Mouse (Mus musculus): ENCODE data around the gene Rnasek.

Rnasek gene

GRCm38 (mm10) chr11:70239541-70240279 lies at the start of gene Rnasek, which contains the start of gene Gm21988:
Gene Rnasek, minus strand, starts transcription at chr11:70239842.
Gene Gm21988, minus strand, starts transcription at chr11:70239830.
- DNase-seq (ENCODE audit: low spot score in 2 of 2): peak; percentile 76 to 81

DNA sequence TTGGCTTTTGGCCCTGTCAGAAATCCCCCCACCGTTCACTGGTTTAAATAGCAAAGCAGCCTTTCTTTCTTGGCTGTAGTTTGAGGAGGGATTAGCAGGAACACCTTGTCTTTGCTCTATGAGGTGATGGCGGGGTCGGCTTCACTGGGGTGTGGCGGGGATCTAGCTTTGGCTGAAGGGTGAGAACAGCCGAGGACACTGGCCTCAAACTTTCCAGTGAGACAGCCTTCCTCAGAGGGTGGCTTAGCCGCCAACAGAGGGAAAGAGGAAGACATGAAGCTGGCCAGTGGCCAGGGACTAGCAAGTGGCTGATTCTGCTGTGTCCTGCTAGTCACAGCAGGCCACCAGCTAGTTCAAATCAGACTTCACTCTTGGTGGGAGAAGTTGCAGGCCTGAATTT lies 49.6 kb upstream of the Rnasek start:
- DNase-seq (ENCODE audit: low spot score in 2 of 2): no peak

GRCm38 (mm10) chr11:70288102-70288501 lies 48.5 kb upstream of the Rnasek start:
- DNase-seq (ENCODE audit: low spot score in 2 of 2): peak in 1 of 2 experiments; percentile 75

- DNase-seq (ENCODE audit: low spot score in 2 of 2): no peak
Measured at GRCm38 (mm10) chr11:70285686-70286085, 46.0 kb upstream of the Rnasek start.

DNA sequence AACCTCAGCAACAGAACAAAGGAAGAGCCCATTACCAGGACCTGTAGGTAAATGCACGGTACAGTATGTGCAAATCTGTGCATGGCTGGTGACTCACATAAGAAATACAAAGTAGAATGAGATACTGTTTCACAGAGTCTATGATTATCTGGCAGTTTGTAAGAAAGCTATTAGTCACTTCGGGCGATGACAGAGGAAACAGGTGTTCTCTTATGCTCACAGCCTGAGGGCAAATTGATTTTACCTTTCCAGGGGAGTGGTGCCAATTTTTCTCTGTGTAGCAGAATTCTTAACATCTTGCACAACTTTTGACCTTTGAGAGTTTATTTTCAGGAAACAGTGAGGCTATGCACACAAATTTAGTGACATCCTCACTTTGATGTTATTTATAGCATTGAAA lies 45.1 kb upstream of the Rnasek start:
- DNase-seq (ENCODE audit: low spot score in 2 of 2): no peak

DNA sequence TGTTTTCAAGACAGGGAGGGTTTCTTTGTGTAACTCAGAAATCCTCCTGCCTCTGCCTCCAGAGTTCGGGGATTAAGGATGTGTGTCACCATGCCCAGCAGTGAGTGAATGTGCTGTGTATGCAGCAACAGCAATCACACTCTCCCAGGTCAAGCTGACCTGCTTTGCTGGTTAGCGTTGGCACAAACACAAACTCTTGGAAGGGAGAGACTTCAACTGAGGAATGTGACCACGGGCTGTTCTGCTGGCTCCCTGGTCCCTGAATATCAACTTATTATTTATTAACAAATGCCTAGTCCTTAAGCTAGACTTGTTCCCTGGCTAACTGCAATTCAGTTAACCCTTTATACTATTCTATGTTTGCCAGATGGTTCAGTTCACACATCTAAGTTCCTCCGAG lies 44.0 kb upstream of the Rnasek start:
- no peak for DNase-seq (ENCODE audit: low spot score in 2 of 2)

DNA sequence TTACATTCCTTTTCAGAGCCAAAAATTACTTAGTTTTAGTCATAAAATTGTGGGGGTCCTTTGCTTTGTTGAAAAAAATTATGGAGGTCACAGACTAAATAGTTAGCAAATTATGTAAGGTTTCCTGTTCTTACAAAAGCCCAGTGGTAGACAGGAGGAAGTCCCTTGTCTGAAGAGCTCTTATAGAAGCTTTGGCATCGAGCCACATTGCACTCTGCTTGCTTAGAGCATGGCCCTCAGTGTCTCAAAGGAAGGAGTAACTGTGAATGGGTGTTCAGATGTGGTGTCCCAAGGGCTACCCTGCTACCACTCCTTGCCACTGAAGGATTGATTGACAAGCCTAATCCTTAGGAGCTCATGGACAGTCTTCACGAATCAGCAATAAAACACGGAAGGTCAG lies 40.8 kb upstream of the Rnasek start:
- DNase-seq (ENCODE audit: low spot score in 2 of 2): no peak

DNA sequence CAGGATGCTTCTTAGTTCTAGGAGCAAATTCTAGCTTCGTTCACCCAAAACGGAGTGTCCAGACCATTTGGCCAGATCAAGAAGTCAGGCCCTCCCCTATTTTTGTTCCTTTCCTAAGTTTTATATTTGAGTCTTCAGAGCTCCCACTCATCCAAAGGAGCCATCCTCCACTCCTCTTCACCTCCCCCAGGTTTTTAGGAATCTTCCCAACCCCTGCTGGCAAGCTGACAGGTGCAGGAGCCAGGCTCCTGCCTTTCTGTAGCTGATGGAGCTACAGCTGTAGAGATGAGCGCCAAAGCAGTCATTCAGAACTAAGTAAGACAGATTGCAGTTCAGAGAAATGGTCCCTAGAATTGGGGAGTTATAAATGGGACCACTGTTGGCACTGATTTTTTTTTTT lies 39.3 kb upstream of the Rnasek start:
- DNase-seq (ENCODE audit: low spot score in 2 of 2): no peak

DNA sequence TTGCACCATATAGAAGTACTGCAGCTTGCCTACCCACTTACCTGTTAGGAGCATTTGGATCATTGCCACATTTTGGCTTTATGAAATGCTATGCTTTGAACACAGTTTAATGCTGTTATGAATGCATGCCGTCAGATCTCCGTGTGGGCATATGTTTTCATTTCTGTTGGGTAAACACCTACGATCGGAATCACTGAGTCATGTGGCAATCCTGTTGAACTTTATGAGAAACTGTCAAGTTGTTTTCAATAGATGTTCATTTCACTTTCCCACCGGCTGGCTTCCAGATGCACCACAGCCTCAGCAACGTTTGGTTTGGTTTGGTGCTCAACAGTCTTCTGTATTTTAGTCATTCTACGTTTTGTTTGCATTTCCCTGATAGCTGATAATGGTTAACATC lies 32.0 kb upstream of the Rnasek start:
- DNase-seq (ENCODE audit: low spot score in 2 of 2): peak in 1 of 2 experiments; percentile 24

DNA sequence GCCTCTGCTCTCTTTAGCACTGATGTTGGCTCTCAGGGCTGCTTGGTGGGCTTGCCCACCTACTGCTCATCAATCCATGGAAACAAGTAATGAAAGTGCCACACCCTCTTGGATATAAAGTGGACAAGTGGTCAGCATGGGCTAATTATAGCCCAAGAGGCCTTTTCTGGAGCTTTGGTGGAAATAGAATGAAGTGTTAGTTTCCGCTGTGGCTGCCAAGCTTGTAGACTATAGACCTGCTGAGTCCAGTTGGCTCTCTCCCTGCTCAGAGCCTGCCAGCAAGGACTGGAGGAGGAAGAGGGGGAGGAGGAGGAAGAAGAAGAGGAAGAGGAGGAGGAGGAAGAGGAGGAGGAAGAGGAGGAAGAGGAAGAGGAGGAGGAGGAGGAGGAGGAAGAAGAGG lies 26.8 kb upstream of the Rnasek start:
- no peak for DNase-seq (ENCODE audit: low spot score in 2 of 2)

GRCm38 (mm10) chr11:70265819-70266218 lies 26.2 kb upstream of the Rnasek start:
- DNase-seq (ENCODE audit: low spot score in 2 of 2): no peak

DNA sequence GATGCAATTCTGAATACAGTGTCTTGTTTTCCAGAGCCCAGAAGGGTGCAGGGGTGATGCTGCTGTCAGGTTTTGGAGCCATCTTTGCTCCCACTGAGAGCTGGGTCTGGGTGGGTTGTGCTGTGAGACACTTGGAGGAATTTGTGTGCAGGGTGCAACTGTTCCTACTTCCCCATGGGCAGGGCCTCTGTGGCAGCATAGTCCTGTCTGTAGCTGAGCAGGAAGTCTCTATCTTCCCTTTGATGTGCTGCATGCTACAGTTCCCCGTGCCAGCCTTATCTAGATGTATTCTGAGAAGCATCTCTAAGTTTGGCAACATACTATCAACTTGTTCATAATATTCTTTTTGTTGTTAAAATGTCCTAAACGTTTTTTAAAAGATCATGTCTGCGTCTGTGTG lies 25.6 kb upstream of the Rnasek start:
- DNase-seq (ENCODE audit: low spot score in 2 of 2): no peak

DNA sequence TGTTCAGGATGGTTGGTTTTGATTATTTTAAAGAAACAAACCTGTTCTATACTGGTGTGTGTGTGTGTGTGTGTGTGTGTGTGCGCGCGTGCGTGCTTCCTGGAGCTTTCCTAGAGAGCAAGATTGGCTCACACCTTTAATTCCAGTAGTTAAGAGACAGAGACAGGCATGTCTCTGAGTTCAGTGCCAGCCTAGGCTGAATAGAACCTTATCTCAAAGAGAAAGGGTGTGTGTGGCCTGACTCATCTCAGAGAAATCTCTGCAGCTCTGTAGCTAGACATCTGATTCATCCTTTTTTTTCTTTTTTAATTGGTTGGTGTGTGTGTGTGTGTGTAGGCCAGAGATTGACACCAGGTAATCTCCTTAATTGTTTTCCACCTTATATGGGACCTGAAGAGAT lies 19.4 kb upstream of the Rnasek start:
- no peak for DNase-seq (ENCODE audit: low spot score in 2 of 2)

DNA sequence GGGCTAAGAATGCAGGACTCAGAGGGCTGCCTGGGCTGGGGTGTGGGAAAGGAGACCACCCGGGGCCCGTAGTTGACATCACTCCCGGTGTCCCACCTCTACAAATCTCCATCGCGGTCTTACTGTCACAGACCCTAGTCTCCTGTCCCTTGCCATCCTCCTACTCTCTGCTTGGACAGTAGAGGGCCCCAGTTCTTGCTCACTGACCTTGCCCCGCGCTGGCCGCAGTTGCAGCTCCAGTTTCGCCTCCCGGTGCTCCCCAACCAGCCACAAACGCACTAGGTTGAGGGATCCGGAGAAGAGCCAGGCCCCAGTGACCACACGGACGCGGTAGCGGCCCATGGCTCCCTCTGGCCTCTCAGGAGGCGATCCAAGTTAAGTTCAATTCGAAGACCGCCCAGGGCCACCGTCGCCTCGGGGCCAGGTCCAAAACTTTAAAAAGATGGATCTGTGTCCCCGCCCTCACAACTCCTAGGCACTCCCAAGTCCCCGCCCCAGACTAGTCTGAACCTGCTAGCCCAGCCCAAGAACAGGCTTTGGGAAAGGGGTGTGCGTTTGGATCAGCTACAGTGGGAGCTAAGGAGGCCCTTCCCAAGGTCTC lies 15.4 kb upstream of the Rnasek start, which contains the start of gene Alox12:
Alox12 (minus strand) TSS at position 423 of the 601 bp plus-strand sequence.
- peak; percentile 73 to 79 for DNase-seq (ENCODE audit: low spot score in 2 of 2)

DNA sequence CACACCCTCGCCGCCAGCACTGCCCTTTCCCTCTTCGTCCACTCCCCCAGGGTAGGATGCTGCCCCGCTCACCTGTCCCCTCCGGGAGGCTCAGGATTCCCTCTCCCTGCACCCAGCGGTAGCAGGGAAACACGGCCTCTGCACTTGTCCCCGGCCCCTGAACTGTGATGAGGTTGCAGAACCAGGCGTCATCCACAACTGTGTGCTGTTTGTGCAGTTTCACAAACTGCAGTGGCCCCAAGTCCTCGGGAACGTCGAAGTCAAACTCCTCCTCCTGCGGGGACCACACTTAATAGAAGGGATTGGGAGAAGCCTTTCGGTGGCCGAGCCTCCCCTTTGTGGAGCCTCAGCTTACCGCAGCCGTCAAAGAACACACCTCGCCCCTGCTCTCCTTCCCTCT lies 14.7 kb upstream of the Rnasek start:
- no peak for DNase-seq (ENCODE audit: low spot score in 2 of 2)

DNA sequence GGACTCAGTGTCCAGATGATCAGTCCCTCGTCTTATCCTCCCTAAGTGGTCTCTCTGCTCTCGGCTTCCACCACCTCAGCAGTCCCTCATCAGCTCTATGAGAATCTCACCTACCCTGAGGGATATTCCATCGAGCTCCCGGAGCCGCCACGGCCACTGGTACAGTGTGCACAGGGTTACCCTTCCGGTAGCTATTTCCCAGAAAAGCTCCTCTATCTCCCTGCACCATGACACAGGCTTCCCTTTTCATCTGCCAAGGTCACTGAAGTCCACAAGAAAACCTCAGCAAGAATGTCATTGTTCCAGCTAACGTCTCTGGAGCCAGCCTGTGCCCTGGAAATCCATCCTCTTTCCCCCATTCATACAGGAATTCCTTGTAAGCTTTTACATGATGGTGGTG lies 12.2 kb upstream of the Rnasek start:
- DNase-seq (ENCODE audit: low spot score in 2 of 2): no peak

DNA sequence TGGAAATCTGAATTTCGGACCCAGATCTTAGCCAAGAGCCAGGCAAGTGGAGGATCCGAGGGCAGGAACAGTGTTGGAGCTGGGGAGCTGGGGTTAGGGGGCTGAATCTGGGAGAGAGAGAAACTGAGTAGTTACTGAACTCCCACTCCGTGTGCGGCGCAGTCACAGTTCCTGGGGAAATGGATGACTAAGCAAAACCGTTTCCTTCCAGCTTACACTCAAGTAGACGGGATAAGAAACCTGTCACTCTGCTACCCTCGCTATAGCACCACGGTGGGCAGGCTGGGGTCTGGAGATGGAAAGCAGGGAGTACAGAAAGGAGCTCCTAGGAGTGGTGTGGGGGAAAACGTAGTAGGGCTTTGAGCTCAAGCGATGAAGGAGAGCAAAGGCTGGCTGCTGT lies 10.5 kb upstream of the Rnasek start:
- no peak for DNase-seq (ENCODE audit: low spot score in 2 of 2)

GRCm38 (mm10) chr11:70247136-70247845 lies 7.6 kb upstream of the Rnasek start:
- DNase-seq (ENCODE audit: low spot score in 2 of 2): peak in 1 of 2 experiments; percentile 55

DNA sequence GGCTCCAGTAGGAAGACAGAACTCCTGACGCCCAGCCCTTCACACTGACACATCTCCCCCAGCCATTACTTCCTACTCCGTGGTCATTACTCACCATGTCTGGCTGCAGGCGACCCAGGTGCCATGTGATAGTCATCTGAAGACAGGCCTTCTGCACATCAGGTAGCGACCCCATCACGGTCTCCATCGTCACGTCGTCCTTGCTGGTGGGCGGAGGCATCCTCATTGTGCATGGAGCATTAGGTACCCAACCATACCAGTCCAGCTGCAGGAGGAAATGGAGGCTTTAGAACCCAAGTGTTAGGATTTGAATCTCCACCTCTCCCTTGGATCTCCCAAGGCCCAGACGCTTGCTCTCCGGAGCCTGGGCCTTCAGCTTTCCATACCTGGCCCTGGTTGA lies 2.9 kb upstream of the Rnasek start:
- no peak for DNase-seq (ENCODE audit: low spot score in 2 of 2)

- no peak for DNase-seq (ENCODE audit: low spot score in 2 of 2)
Measured at GRCm38 (mm10) chr11:70238591-70239440, 826 bp downstream of the Rnasek start.

- DNase-seq (ENCODE audit: low spot score in 2 of 2): peak; percentile 96 to 97
Measured at GRCm38 (mm10) chr11:70237457-70238167, 2.0 kb downstream of the Rnasek start, which contains the start of gene 0610010K14Rik. Gene 0610010K14Rik, minus strand, starts transcription at chr11:70237914.
